Mouse (Mus musculus): ENCODE measurements at regions not wholly inside any gene's neighbourhood (a gene's known extent, or its start where the extent isn't known, plus 50 kb on each side); places are given as distances from the start of the nearest gene placed in this dataset.

DNA sequence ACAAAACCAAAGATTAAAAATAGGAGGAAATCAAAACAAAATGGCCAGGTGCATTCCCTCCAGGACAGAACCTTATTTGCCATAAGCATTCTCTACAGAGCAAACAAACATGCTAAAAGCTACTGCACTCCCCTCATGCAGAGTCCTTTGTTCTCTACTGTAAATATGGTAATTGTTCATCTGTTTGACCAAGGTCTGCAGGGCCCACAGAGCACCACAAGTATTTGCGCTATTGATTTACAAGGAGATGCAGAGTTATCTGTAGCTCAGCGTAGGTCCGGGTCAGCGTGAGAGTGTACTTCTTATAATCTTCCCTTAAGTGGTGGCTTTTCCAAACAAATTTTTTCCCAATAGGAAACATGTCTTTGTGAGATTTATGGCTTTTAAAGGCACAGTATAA, 94.0 kb upstream of the Chrm3 start:
- 95% methylated on average over 4 of the region's 4 CpGs for WGBS
- H3K27me3 ChIP-seq (ENCODE audit: control insufficient read depth, insufficient read depth, low read length), result no peaks in the 10 kb centered on the region
- DNase-seq (ENCODE audit: low spot score), result no peak
- no peaks in the 10 kb centered on the region for H3K4me1 ChIP-seq (replicated peaks; ENCODE audit: control insufficient read depth, insufficient read depth, low read length)
- no peak overlapping the region for H3K27ac ChIP-seq (ENCODE audit: low read depth, low read length)
- no peak overlapping the region for H3K4me3 ChIP-seq (ENCODE audit: low read depth, low read length)
- no peaks in the 10 kb centered on the region for H3K36me3 ChIP-seq (ENCODE audit: control insufficient read depth, insufficient read depth, low read length)
- H3K9me3 ChIP-seq (ENCODE audit: control insufficient read depth, low read length), result no peaks in the 10 kb centered on the region
- no peak overlapping the region for H3K9ac ChIP-seq (ENCODE audit: low read depth, low read length)
- ATAC-seq (ENCODE audit: low FRiP score), result no peak
- H3K4me2 ChIP-seq (replicated peaks; ENCODE audit: low read depth, low read length), result no peak overlapping the region

- WGBS, result 44% methylated on average over 3 of the region's 3 CpGs
- Histone ChIP-seq H3K27ac (ENCODE audit: low read depth, low read length) (no peak overlapping the region), H3K27me3 (ENCODE audit: control insufficient read depth, insufficient read depth, low read length) (no peaks in the 10 kb centered on the region), H3K4me1 (replicated peaks; ENCODE audit: control insufficient read depth, insufficient read depth, low read length) (no peaks in the 10 kb centered on the region), H3K4me2 (replicated peaks; ENCODE audit: low read depth, low read length) (no peak overlapping the region), H3K9me3 (ENCODE audit: control insufficient read depth, low read length) (no peaks in the 10 kb centered on the region), H3K36me3 (ENCODE audit: control insufficient read depth, insufficient read depth, low read length) (no peaks in the 10 kb centered on the region), H3K4me3 (ENCODE audit: low read depth, low read length) (no peak overlapping the region), H3K9ac (ENCODE audit: low read depth, low read length) (no peak overlapping the region)
- ATAC-seq (ENCODE audit: low FRiP score), result no peak
- DNase-seq (ENCODE audit: low spot score), result peak; percentile 7
Observed at GRCm38 (mm10) chr13:10451057-10451456, 90.4 kb upstream of the Chrm3 start.

DNA sequence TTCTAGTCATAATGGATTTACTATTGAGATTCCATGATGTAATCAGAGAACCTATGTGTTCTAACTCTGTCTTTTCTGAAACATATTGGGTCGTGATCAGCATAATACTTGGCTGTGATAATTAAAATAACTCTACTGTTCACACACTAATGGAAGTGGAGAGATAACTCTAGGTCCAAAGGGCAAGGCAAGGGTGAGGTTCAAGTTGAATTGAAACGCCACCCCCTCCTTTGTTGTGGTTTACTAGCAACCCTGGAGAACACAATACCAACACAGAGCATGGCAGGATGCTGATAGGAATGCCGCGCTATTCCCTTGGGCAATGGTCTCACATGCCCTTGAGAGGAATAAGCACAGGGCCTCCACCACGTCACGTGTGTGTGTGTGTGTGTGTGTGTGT, 88.9 kb upstream of the Chrm3 start:
- Histone ChIP-seq H3K9me3 (ENCODE audit: control insufficient read depth, low read length) (no peaks in the 10 kb centered on the region), H3K4me2 (replicated peaks; ENCODE audit: low read depth, low read length) (no peak overlapping the region), H3K36me3 (ENCODE audit: control insufficient read depth, insufficient read depth, low read length) (no peaks in the 10 kb centered on the region), H3K4me3 (ENCODE audit: low read depth, low read length) (no peak overlapping the region), H3K9ac (ENCODE audit: low read depth, low read length) (no peak overlapping the region), H3K27me3 (ENCODE audit: control insufficient read depth, insufficient read depth, low read length) (no peaks in the 10 kb centered on the region), H3K4me1 (replicated peaks; ENCODE audit: control insufficient read depth, insufficient read depth, low read length) (no peaks in the 10 kb centered on the region), H3K27ac (ENCODE audit: low read depth, low read length) (no peak overlapping the region)
- DNase-seq (ENCODE audit: low spot score) (no peak), ATAC-seq (ENCODE audit: low FRiP score) (no peak)
- WGBS, result 90% methylated on average over 6 of the region's 6 CpGs

DNA sequence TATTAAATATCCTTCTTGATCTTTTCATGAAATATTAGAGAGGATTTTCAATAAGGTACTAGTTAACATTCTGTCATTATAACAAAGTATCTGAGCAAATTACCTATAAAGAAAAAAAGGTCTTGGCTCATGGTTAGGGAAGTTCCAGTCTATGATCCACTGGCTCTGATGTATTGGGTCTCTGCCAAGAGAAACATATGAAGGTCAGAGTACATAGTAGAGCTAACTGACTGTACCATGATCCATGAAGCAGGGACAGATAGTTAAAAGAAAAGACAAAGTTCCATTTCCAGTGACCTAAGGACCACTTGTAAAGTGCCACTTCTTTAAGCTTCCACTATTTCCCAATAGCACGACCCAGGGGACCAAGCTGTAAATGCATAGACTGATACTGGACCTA, 87.2 kb upstream of the Chrm3 start:
- DNase-seq (ENCODE audit: low spot score), result no peak

DNA sequence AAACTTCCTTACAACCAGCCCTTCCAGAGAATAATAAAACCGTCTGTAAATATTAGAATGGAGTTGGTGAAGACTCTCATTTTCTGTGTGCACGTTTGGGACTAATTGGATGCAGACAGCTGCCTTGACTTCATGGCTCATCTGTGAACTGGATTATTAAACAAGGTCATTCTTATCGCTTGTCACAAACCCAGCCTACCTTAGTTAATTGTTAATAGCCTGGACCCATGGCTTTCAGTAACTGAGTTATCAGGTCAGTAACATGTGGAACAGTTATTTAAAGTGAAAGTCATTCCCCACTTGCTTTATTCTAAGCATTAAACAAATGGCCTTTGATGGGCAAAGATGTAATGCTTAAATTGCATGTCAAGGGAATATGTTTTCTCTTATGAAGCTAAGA, 85.0 kb upstream of the Chrm3 start:
- Histone ChIP-seq H3K36me3 (ENCODE audit: control insufficient read depth, insufficient read depth, low read length) (no peaks in the 10 kb centered on the region), H3K4me3 (ENCODE audit: low read depth, low read length) (no peak overlapping the region), H3K27ac (ENCODE audit: low read depth, low read length) (no peak overlapping the region), H3K9ac (ENCODE audit: low read depth, low read length) (no peak overlapping the region), H3K4me1 (replicated peaks; ENCODE audit: control insufficient read depth, insufficient read depth, low read length) (no peaks in the 10 kb centered on the region), H3K4me2 (replicated peaks; ENCODE audit: low read depth, low read length) (no peak overlapping the region), H3K27me3 (ENCODE audit: control insufficient read depth, insufficient read depth, low read length) (no peaks in the 10 kb centered on the region), H3K9me3 (ENCODE audit: control insufficient read depth, low read length) (no peaks in the 10 kb centered on the region)
- DNase-seq (ENCODE audit: low spot score), result no peak
- 67% methylated on average over 3 of the region's 3 CpGs for WGBS
- ATAC-seq (ENCODE audit: low FRiP score), result no peak

More for the DNA sequence above, 87.2 kb upstream of the Chrm3 start:
- H3K4me1 ChIP-seq (replicated peaks; ENCODE audit: control insufficient read depth, insufficient read depth, low read length), result no peaks in the 10 kb centered on the region
- H3K4me2 ChIP-seq (replicated peaks; ENCODE audit: low read depth, low read length), result no peak overlapping the region
- H3K9me3 ChIP-seq (ENCODE audit: control insufficient read depth, low read length), result no peaks in the 10 kb centered on the region
- no peak overlapping the region for H3K4me3 ChIP-seq (ENCODE audit: low read depth, low read length)
- no peaks in the 10 kb centered on the region for H3K27me3 ChIP-seq (ENCODE audit: control insufficient read depth, insufficient read depth, low read length)
- no peaks in the 10 kb centered on the region for H3K36me3 ChIP-seq (ENCODE audit: control insufficient read depth, insufficient read depth, low read length)
- H3K27ac ChIP-seq (ENCODE audit: low read depth, low read length), result no peak overlapping the region
- no peak for ATAC-seq (ENCODE audit: low FRiP score)
- 87% methylated on average over 1 of the region's 1 CpGs for WGBS
- H3K9ac ChIP-seq (ENCODE audit: low read depth, low read length), result no peak overlapping the region
